Mouse (Mus musculus) E14TG2a.4 (cell line): ENCODE results near the gene Fam240b.

Experiments used
- H3K27me3 ChIP-seq: 2 replicates; pipeline ENCODE4 v1.6.1; 2014; ENCODE audit warnings: low read length, control low read depth; ENCODE audit not compliant: insufficient read depth
- H3K36me3 ChIP-seq: 2 replicates; pipeline ENCODE4 v1.6.1; 2014; ENCODE audit warnings: low read length, control low read depth; ENCODE audit not compliant: insufficient read depth
- H3K4me1 ChIP-seq: replicated peaks from 2 replicates; pipeline ENCODE4 v1.6.1; 2014; ENCODE audit warnings: low read depth, low read length, control low read depth
- H3K4me3 ChIP-seq: replicated peaks from 2 replicates; pipeline ENCODE4 v1.5.1; 2014; ENCODE audit warnings: mild to moderate bottlenecking, low read length
- H3K9me3 ChIP-seq: 2 replicates; pipeline ENCODE4 v1.6.1; 2014; ENCODE audit warnings: low read length, control low read depth
- CTCF ChIP-seq: conservative IDR thresholded peaks from 2 replicates; pipeline ENCODE4 v1.5.1; 2014; ENCODE audit warnings: low read length
- NANOG ChIP-seq: IDR thresholded peaks from 2 replicates; pipeline ENCODE4 v1.6.1; 2014; ENCODE audit warnings: borderline replicate concordance, low read length, mixed read lengths
- POU5F1 ChIP-seq: IDR thresholded peaks from 2 replicates; pipeline ENCODE4 v1.6.1; 2014; ENCODE audit warnings: low read length, borderline replicate concordance

Gene Fam240b

DNA sequence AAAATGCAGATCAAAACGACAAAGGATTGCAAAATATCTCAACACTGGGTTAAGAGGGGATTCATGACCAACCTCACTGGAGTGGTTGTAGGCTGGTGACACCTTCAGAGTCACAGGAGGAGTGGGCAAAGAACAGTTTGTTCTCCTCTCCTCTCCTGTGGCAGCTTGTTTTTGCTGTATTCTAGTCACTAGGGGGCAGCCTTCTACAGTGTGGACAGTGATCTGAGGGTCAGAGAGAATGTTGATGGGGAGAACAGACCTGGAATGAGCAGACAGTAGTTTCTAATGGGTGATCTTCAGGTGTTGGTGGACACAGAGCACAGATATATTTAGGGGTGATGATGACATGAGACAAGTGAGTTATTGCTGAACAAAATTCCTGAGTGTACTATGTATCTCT is 49.6 kb downstream of the Fam240b start:
- peak; percentile 66 for TF ChIP-seq CTCF
- TF ChIP-seq NANOG = no peak

DNA sequence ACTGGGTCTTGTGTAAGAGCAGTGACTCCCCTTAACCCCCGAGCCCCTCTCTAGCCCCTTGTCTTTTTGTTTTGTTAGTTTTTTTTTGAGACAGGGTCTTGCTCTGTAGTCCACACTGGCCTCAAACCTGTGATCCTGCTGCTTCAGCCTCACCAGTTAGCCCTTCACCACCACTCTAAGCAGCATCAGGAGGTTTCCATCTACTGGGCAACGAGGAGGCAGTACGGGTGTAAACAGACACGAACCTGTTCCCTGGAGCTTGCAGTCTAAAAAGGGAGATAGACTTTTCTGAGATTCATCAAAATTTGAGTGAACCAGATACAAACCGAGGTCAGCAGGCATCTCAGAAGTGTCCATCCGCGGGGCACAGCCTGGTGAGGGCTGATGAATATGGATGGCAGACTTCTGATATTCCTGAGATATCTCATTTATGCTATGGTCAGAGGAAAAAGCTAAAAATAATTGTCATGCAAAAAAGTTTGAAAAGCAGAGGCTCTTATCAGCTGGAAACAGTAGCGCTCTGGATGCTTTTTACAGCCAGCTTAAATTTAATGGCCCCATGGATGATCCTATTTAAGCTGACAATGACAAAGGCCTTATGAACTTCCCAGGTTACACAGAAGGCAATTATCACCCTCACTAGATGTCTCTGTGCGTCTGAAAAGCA is 52.2 kb downstream of the Fam240b start:
- peaks cover 3% of the 10 kb centered on the region for H3K4me1 ChIP-seq
- H3K27me3 ChIP-seq = 0 out of 2 replicates have a peak, but pooled peaks cover 2% of the 10 kb centered on the region
- no peaks in the 10 kb centered on the region for H3K9me3 ChIP-seq
- no peaks in the 10 kb centered on the region for H3K36me3 ChIP-seq
- no peak overlapping the region for H3K4me3 ChIP-seq
- TF ChIP-seq NANOG (no peak), POU5F1 (no peak), CTCF (no peak)

More for the DNA sequence above, 49.6 kb downstream of the Fam240b start:
- Histone ChIP-seq H3K36me3 (no peaks in the 10 kb centered on the region), H3K4me3 (no peak overlapping the region), H3K4me1 (peaks cover 3% of the 10 kb centered on the region), H3K27me3 (0 out of 2 replicates have a peak, but pooled peaks cover 2% of the 10 kb centered on the region), H3K9me3 (no peaks in the 10 kb centered on the region)

DNA sequence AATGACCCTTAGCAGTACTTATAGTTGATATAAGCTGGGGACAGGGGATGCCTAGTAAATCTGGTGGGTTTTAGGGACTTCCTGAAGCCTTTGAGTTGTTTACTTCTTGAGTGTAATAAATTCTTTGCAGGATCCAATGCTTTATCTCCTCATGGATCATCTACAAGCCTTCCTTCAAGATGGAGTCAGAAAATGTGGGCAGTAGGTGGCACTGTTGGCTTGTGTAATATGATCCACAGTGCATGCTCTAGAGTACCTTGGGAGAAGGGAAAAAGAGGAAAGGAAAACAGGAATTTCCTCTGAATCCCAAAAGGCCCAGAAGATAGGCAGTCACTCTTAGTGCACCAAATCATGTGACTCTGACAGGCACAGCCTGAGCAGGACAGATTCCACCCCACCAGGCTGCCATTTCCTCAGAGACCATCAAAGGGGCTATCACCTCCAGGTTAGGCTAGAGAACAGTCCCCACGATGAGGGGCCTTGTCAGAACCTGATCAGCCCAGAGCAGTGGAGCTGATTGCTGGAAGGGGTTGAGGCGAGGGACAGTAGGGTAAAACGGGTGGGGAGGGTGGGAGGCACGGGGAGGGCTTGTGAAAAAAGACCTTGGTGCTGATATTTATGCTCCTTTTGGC is 54.2 kb downstream of the Fam240b start:
- Histone ChIP-seq H3K4me1 (peaks cover 6% of the 10 kb centered on the region), H3K9me3 (no peaks in the 10 kb centered on the region), H3K27me3 (0 out of 2 replicates have a peak, but pooled peaks cover 2% of the 10 kb centered on the region), H3K36me3 (peaks cover 9% of the 10 kb centered on the region), H3K4me3 (no peak overlapping the region)
- TF ChIP-seq CTCF = peak; percentile 37
- no peak for TF ChIP-seq NANOG
- no peak for TF ChIP-seq POU5F1

DNA sequence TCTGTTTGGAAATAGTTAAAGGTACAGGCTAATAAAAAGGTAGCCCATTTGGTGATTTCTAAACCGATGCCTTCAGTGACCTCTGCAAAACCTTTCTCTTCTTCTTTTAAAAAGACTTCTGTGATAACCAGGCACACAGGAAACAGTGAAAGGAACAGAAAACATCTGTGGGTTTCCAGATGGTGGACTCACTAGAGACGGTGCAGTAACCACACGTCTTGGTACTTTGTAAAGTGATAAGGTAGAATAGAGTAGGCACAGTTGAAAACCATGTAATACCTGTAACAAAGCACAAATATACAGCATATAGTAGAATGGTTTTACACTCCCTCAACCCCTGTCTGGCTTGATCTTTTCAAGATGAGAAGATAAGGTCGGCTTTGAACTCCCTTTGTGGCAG is 57.0 kb downstream of the Fam240b start:
- peaks cover 29% of the 10 kb centered on the region for H3K4me1 ChIP-seq
- peaks cover 13% of the 10 kb centered on the region for H3K36me3 ChIP-seq
- H3K4me3 ChIP-seq = no peak overlapping the region
- no peaks in the 10 kb centered on the region for H3K27me3 ChIP-seq
- H3K9me3 ChIP-seq = no peaks in the 10 kb centered on the region
- TF ChIP-seq CTCF (no peak), POU5F1 (no peak), NANOG (no peak)

DNA sequence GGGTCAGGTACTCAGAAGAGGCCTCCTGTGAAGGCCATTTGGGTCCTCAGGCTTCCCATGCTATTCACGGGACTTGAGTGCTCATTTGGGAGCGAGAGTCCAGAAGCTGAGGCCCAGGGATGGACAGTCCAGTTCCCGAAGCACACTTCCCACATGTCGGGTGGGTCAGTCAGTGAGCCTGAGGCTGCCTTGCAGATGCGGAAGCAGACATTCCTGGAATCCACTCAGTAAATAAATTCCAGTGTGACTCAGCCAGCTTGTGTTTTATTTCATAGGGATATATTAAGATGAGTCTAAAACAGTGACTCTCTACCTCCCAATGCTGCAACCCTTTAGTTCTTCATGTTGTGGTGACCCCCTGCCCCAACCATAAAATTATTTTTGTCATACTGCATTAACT is 58.1 kb downstream of the Fam240b start:
- Histone ChIP-seq H3K9me3 (no peaks in the 10 kb centered on the region), H3K36me3 (peaks cover 13% of the 10 kb centered on the region), H3K4me3 (no peak overlapping the region), H3K27me3 (no peaks in the 10 kb centered on the region), H3K4me1 (peaks cover 29% of the 10 kb centered on the region)
- no peak for TF ChIP-seq POU5F1
- no peak for TF ChIP-seq NANOG
- no peak for TF ChIP-seq CTCF

DNA sequence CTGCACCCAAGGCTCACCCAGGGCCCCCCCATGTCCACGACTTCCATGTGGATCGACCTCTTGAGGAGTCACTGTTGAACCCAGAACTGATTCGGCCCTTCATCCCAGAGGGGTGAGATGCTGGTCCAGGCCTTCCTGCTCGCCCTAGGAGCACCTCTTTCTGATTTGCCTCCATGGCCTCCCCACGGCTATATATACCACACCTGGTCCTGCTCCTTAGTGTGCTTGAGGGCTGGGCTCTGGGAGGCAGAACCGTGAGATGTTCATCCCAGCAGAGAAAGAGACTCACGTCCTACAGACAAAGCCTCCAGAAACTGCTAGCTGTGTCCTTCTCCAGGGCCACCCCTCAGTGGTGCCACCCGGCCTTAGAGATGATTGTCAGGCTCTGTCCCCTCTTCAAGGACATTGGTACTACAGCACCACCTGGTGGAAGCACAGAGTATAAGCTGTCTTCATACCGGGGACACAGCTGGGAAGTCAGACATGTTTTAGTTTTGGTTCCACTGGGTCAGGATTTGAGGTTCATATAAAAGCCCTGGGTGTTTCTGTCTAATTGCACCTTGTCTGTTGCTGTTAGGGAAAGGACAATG is 58.6 kb downstream of the Fam240b start:
- Histone ChIP-seq H3K36me3 (peaks cover 13% of the 10 kb centered on the region), H3K27me3 (no peaks in the 10 kb centered on the region), H3K4me1 (peaks cover 29% of the 10 kb centered on the region), H3K9me3 (no peaks in the 10 kb centered on the region), H3K4me3 (no peak overlapping the region)
- no peak for TF ChIP-seq NANOG
- TF ChIP-seq CTCF = peak; percentile 66

DNA sequence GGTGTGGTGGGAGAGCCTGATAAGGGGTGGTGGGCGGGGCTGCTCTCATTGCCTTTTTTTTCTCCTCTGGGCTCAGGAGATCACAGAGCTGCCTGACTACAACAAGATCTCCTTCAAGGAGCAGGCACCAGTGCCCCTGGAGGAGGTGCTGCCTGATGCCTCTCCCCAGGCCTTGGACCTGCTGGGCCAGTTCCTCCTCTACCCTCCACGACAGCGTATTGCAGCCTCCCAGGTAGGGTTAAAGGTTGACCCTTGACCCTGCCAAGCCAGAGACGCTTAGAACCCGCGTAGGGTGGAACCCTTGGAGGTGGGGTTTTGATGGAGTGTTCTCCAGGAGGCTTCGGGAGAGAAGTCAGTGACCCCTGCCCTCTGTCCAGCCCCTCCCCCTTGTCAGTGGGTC is 59.8 kb downstream of the Fam240b start:
- TF ChIP-seq CTCF (no peak), POU5F1 (no peak), NANOG (no peak)
- H3K4me1 ChIP-seq = peaks cover 31% of the 10 kb centered on the region
- peaks cover 13% of the 10 kb centered on the region for H3K36me3 ChIP-seq
- H3K27me3 ChIP-seq = no peaks in the 10 kb centered on the region
- no peak overlapping the region for H3K4me3 ChIP-seq
- no peaks in the 10 kb centered on the region for H3K9me3 ChIP-seq

DNA sequence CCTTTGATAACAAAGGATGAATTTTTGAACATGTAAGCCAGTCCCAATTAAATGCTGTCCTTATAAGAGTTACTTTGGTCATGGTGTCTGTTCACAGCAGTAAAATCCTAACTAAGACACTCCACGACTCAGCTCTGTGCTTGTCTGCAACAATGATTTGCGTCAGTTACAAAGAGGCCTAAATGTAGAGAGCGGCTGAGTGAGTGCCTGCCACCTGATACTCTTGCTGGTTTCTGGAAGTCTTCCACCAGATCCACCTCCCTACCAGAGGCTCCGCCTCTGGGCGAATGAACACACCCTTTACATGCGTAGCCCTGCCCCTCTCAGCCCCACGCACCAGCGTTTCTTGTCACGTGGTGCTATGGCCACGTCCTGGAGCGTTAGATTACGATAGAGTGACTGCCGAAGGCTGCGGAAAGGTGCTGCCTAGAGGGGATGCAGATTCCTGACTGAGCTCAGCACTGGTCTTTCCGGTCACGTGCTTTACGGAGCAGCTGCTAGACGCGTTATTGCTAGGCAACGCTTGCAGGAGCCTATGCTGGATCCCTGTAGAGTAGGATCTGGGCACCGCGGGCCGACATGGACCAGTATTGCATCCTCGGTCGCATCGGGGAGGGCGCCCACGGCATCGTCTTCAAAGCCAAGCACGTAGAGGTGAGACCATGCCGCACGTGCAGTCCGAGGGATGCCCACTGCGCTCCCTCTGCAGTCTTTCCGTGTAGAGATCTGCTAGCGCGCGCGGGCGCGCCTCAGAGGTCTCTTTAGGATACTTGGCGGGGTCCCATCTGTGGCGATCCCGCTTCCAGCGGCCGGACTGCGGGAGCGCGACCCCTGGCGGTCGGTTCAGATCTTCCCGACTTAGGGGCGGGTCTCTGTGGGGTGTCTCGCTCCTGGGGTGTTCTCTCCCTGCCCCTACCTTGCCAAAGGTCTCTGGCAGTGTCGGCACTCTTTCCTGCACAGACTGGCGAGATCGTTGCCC is 65.3 kb downstream of the Fam240b start, which contains the start of gene Cdk20:
Gene Cdk20, plus strand, starts transcription at position 298 of the 979 bp plus-strand sequence.
- TF ChIP-seq CTCF (peak; percentile 53), POU5F1 (no peak), NANOG (no peak)
- Histone ChIP-seq H3K4me1 (peaks cover 31% of the 10 kb centered on the region), H3K27me3 (no peaks in the 10 kb centered on the region), H3K9me3 (no peaks in the 10 kb centered on the region), H3K4me3 (peak within 1 kb of the TSS; percentile 87), H3K36me3 (no peaks in the 10 kb centered on the region)
